ENCODE assay signal across 10 mouse cellular contexts in genomic region chr4:134126300-134127120, GRCm38 (mm10). TPM values are rescaled to one million over a fixed set of nuclear protein-coding genes. Genes with fewer than 3 reads are reported as not detected.
DNase-seq lines count a peak whose midpoint lies in the region; ATAC-seq and TF ChIP-seq lines count a peak whose summit lies in the region.
"Had no signal": no experiment of that assay in that cellular context is flagged by ENCODE, and none has a peak within 500 bp of the region (broad histone marks: within the 10 kb centered on the region; RNA-seq: fewer than 3 reads in every experiment).

No protein-coding gene starts in this region.

- 89% methylated on average over 21 of the region's 21 CpGs for WGBS in kidney, embryonic 15.5 days
- 86% methylated on average over 21 of the region's 21 CpGs for WGBS in embryonic facial prominence, embryonic 12.5 days
- WGBS in liver, postnatal 0 days (ENCODE audit: insufficient replicate concordance): 87% methylated on average over 21 of the region's 21 CpGs

- peaks cover 12% of the 10 kb centered on the region; the same call in 1 of the 2 replicates for H3K36me3 ChIP-seq in kidney, embryonic 15.5 days
- peaks cover 8% of the 10 kb centered on the region; the same call in 1 of the 2 replicates for H3K36me3 ChIP-seq in ES-Bruce4 (ENCODE audit: control insufficient read depth, insufficient read depth, low read length, poor library complexity, severe bottlenecking)
- H3K36me3 ChIP-seq in embryonic facial prominence, embryonic 12.5 days: peaks cover 13% of the 10 kb centered on the region; the same call in 1 of the 2 replicates
- H3K36me3 ChIP-seq in liver, postnatal 0 days (replicated peaks; ENCODE audit: insufficient read depth, low read length): peaks cover 7% of the 10 kb centered on the region

- TF ChIP-seq CTCF in ES-Bruce4 (IDR thresholded peaks at IDR 0.05; ENCODE audit: low read depth, low read length): no peak
- TF ChIP-seq CTCF in liver, postnatal 0 days (IDR thresholded peaks at IDR 0.05; ENCODE audit: low read depth): no peak

- H3K9ac ChIP-seq in kidney, embryonic 15.5 days: no peak overlapping the region
- H3K9ac ChIP-seq in ES-Bruce4 (ENCODE audit: low read depth, poor library complexity, severe bottlenecking): no peak overlapping the region
- 0 out of 2 replicates have a peak overlapping the region, but pooled peaks have one; percentile 9 for H3K9ac ChIP-seq in embryonic facial prominence, embryonic 12.5 days
- H3K9ac ChIP-seq in liver, postnatal 0 days (replicated peaks): no peak overlapping the region

- H3K4me1 ChIP-seq in kidney, embryonic 15.5 days: peaks cover 56% of the 10 kb centered on the region
- peaks cover 11% of the 10 kb centered on the region for H3K4me1 ChIP-seq in ES-Bruce4 (ENCODE audit: control insufficient read depth, insufficient read depth, low read length)
- H3K4me1 ChIP-seq in embryonic facial prominence, embryonic 12.5 days: peaks cover 22% of the 10 kb centered on the region
- peaks cover 46% of the 10 kb centered on the region for H3K4me1 ChIP-seq in liver, postnatal 0 days (ENCODE audit: insufficient read depth)

- H3K4me3 ChIP-seq in kidney, embryonic 15.5 days (replicated peaks): no peak overlapping the region
- peak overlapping the region; percentile 5 for H3K4me3 ChIP-seq in ES-Bruce4 (ENCODE audit: low read depth, low read length)
- H3K4me3 ChIP-seq in embryonic facial prominence, embryonic 12.5 days: no peak overlapping the region
- no peak overlapping the region for H3K4me3 ChIP-seq in liver, postnatal 0 days (ENCODE audit: low read depth, low read length)

- peak overlapping the region; percentile 87 for H3K4me2 ChIP-seq in kidney, embryonic 15.5 days
- H3K4me2 ChIP-seq in embryonic facial prominence, embryonic 12.5 days (replicated peaks): 0 out of 2 replicates have a peak overlapping the region, but pooled peaks have one; percentile 84
- peak overlapping the region; percentile 84; the same call in 1 of the 2 replicates for H3K4me2 ChIP-seq in liver, postnatal 0 days (ENCODE audit: low read depth, low read length)

- no peak for TF ChIP-seq POLR2A in ES-Bruce4 (IDR thresholded peaks at IDR 0.05; ENCODE audit: insufficient read depth, low read length)

- no peak overlapping the region for H3K27ac ChIP-seq in kidney, embryonic 15.5 days
- H3K27ac ChIP-seq in ES-Bruce4 (ENCODE audit: insufficient read depth, low read length): no peak overlapping the region
- H3K27ac ChIP-seq in embryonic facial prominence, embryonic 12.5 days: no peak overlapping the region
- no peak overlapping the region for H3K27ac ChIP-seq in liver, postnatal 0 days (ENCODE audit: low read depth)

- no peak for TF ChIP-seq EP300 in ES-Bruce4 (IDR thresholded peaks at IDR 0.05; ENCODE audit: insufficient read depth, low read depth, low read length)
- TF ChIP-seq EP300 in liver, postnatal 0 days (IDR thresholded peaks at IDR 0.05; ENCODE audit: low read depth): no peak

- no peaks in the 10 kb centered on the region for H3K9me3 ChIP-seq in kidney, embryonic 15.5 days (replicated peaks)
- H3K9me3 ChIP-seq in ES-Bruce4 (replicated peaks; ENCODE audit: control insufficient read depth, insufficient read depth, low read length, poor library complexity, severe bottlenecking): no peaks in the 10 kb centered on the region
- no peaks in the 10 kb centered on the region for H3K9me3 ChIP-seq in embryonic facial prominence, embryonic 12.5 days
- H3K9me3 ChIP-seq in liver, postnatal 0 days (ENCODE audit: low read length): no peaks in the 10 kb centered on the region

- no peak for DNase-seq in kidney, postnatal 25 days
- DNase-seq in liver, postnatal 0 days: peak; percentile 15
- DNase-seq in right cerebral cortex, adult 18-20 months: no peak
- no peak for DNase-seq in spleen, postnatal 10 days (ENCODE audit: low spot score in 2 of 2)
- no peak for DNase-seq in retina, embryonic 14.5 days (ENCODE audit: low spot score)
- DNase-seq: adrenal gland, postnatal 25 days; gastrocnemius, postnatal 36 days had no signal

- H3K27me3 ChIP-seq in kidney, embryonic 15.5 days: no peaks in the 10 kb centered on the region
- no peaks in the 10 kb centered on the region for H3K27me3 ChIP-seq in ES-Bruce4 (ENCODE audit: control insufficient read depth, insufficient read depth, low read length, poor library complexity, severe bottlenecking)
- H3K27me3 ChIP-seq in embryonic facial prominence, embryonic 12.5 days: no peaks in the 10 kb centered on the region
- H3K27me3 ChIP-seq in liver, postnatal 0 days (ENCODE audit: insufficient read depth, low read length): no peaks in the 10 kb centered on the region

- no peak for ATAC-seq in kidney, embryonic 15.5 days (replicated peaks; ENCODE audit: low FRiP score)
- no peak for ATAC-seq in embryonic facial prominence, embryonic 12.5 days (ENCODE audit: insufficient number of reproducible peaks, insufficient read depth, low FRiP score, low TSS enrichment)
- ATAC-seq in liver, postnatal 0 days: no peak

RNA-seq across cellular contexts. Expression of gene Sh3bgrl3, which starts 2.1 kb away (rescaled TPM):
- polyA plus RNA-seq in kidney, embryonic 15.5 days (2015; fragmentation: Nextera tagmentation; extraction: Ambion mirVana): 395 and 412 TPM in 2 replicates
- 105 and 106 TPM in 2 replicates for polyA plus RNA-seq in ES-Bruce4 (2011; ENCODE audit: insufficient read depth, insufficient read length, low read depth, missing spikeins)
- polyA plus RNA-seq in embryonic facial prominence, embryonic 12.5 days (2016; fragmentation: Nextera tagmentation; extraction: Ambion mirVana): 345 and 360 TPM in 2 replicates
- polyA plus RNA-seq in liver, postnatal 0 days (2015; fragmentation: Nextera tagmentation; extraction: Ambion mirVana): 198 and 215 TPM in 2 replicates

RNA-seq across cellular contexts. Expression of gene Ubxn11, which starts 24.1 kb away (rescaled TPM):
- 10.5 and 11.1 TPM in 2 replicates for polyA plus RNA-seq in kidney, embryonic 15.5 days (2015; fragmentation: Nextera tagmentation; extraction: Ambion mirVana)
- polyA plus RNA-seq in ES-Bruce4 (2011; ENCODE audit: insufficient read depth, insufficient read length, low read depth, missing spikeins): 10.4 and 11.6 TPM in 2 replicates
- 10.4 and 11.5 TPM in 2 replicates for polyA plus RNA-seq in embryonic facial prominence, embryonic 12.5 days (2016; fragmentation: Nextera tagmentation; extraction: Ambion mirVana)
- 0.88 and 0.99 TPM in 2 replicates for polyA plus RNA-seq in liver, postnatal 0 days (2015; fragmentation: Nextera tagmentation; extraction: Ambion mirVana)

RNA-seq across cellular contexts. Expression of gene Cd52, which starts 31.6 kb away (rescaled TPM):
- 12.0 and 12.2 TPM in 2 replicates for polyA plus RNA-seq in kidney, embryonic 15.5 days (2015; fragmentation: Nextera tagmentation; extraction: Ambion mirVana)
- polyA plus RNA-seq in ES-Bruce4 (2011; ENCODE audit: insufficient read depth, insufficient read length, low read depth, missing spikeins): not detected in 2 replicates
- polyA plus RNA-seq in embryonic facial prominence, embryonic 12.5 days (2016; fragmentation: Nextera tagmentation; extraction: Ambion mirVana): 8.0 and 8.3 TPM in 2 replicates
- polyA plus RNA-seq in liver, postnatal 0 days (2015; fragmentation: Nextera tagmentation; extraction: Ambion mirVana): 114 and 125 TPM in 2 replicates
